ENCODE assay signal across 31 mouse cellular contexts in genomic region chr6:8924481-8924880, GRCm38 (mm10). TPM values are rescaled to one million over a fixed set of nuclear protein-coding genes. Genes with fewer than 3 reads are reported as not detected.
DNase-seq lines count a peak whose midpoint lies in the region; ATAC-seq and TF ChIP-seq lines count a peak whose summit lies in the region.
"Had no signal": no experiment of that assay in that cellular context is flagged by ENCODE, and none has a peak within 500 bp of the region (broad histone marks: within the 10 kb centered on the region; RNA-seq: fewer than 3 reads in every experiment).

No protein-coding gene starts in this region.

- H3K27me3 ChIP-seq in limb, embryonic 14.5 days (ENCODE audit: control insufficient read depth, insufficient read depth, low read length) = no peaks in the 10 kb centered on the region
- H3K27me3 ChIP-seq in limb, embryonic 10.5 days (ENCODE audit: low read depth, poor library complexity, severe bottlenecking) = no peaks in the 10 kb centered on the region
- no peaks in the 10 kb centered on the region for H3K27me3 ChIP-seq in C2C12 (ENCODE audit: control insufficient read depth, insufficient read depth, insufficient read length)
- H3K27me3 ChIP-seq in myocyte (ENCODE audit: control insufficient read depth, insufficient read depth, insufficient read length) = no peaks in the 10 kb centered on the region
- H3K27me3 ChIP-seq: CH12.LX; embryonic facial prominence, embryonic 12.5 days; heart, embryonic 15.5 days; intestine, embryonic 15.5 days; megakaryocyte, embryonic 14.5 days; midbrain, embryonic 13.5 days had no signal

- H3ac ChIP-seq in C2C12 (ENCODE audit: control insufficient read depth, insufficient read length, low read depth) = no peak overlapping the region
- no peak overlapping the region for H3ac ChIP-seq in myocyte (ENCODE audit: control insufficient read depth, insufficient read length)

- no peaks in the 10 kb centered on the region for H3K79me2 ChIP-seq in C2C12 (ENCODE audit: control insufficient read depth, insufficient read depth)
- H3K79me2 ChIP-seq in myocyte (ENCODE audit: control insufficient read depth, insufficient read depth) = no peaks in the 10 kb centered on the region

- peak; percentile 36 for DNase-seq in adrenal gland, adult 2 months
- no peak for DNase-seq in adrenal gland, adult 8-10 months
- peak; percentile 40 for DNase-seq in limb, embryonic 14.5 days (ENCODE audit: low spot score)
- no peak for DNase-seq in limb, embryonic 10.5 days (ENCODE audit: low spot score)
- DNase-seq in layer of hippocampus, adult 2 months (ENCODE audit: low spot score in 2 of 2) = no peak
- DNase-seq: B cell, adult 2 months; cerebellum, adult 8-10 months; cerebellum, postnatal 36 days; forebrain, postnatal 0 days; gastrocnemius, postnatal 25 days; heart, adult 11 months; kidney, adult 2 months; kidney, postnatal 36 days; left cerebral cortex, postnatal 4 days; liver; lung, adult 2 months; lung, postnatal 4 days had no signal

- no peak for TF ChIP-seq POLR2A in limb, embryonic 14.5 days (IDR thresholded peaks at IDR 0.05; ENCODE audit: borderline replicate concordance, extremely low read depth, insufficient read depth, insufficient read length)
- no peak for TF ChIP-seq POLR2A in myocyte (IDR thresholded peaks at IDR 0.05; ENCODE audit: insufficient read length, low read depth)

- no peak overlapping the region for H3K4me3 ChIP-seq in limb, embryonic 14.5 days (replicated peaks; ENCODE audit: low read length)
- no peak overlapping the region for H3K4me3 ChIP-seq in limb, embryonic 10.5 days
- H3K4me3 ChIP-seq in C2C12 (ENCODE audit: insufficient read depth, poor library complexity, severe bottlenecking) (no peak overlapping the region), myocyte (no peak overlapping the region)
- no peak overlapping the region for H3K4me3 ChIP-seq in layer of hippocampus, adult 2 months
- H3K4me3 ChIP-seq: embryonic facial prominence, embryonic 12.5 days; heart, embryonic 10.5 days; heart, embryonic 15.5 days; intestine, embryonic 15.5 days; megakaryocyte, embryonic 14.5 days; midbrain, embryonic 13.5 days had no signal

- no peak for ATAC-seq in limb, embryonic 14.5 days (ENCODE audit: low FRiP score, low read depth)
- no peak for ATAC-seq in megakaryocyte-erythroid progenitor cell, adult 5-6 weeks (replicated peaks; ENCODE audit: low FRiP score, low TSS enrichment, poor library complexity, severe bottlenecking)
- ATAC-seq: forebrain, postnatal 0 days; hindbrain, embryonic 16.5 days; intestine, embryonic 15.5 days; midbrain, embryonic 13.5 days had no signal

- no peaks in the 10 kb centered on the region for H3K79me3 ChIP-seq in C2C12 (ENCODE audit: low read depth)

- H3K36me3 ChIP-seq in limb, embryonic 14.5 days (ENCODE audit: control insufficient read depth, insufficient read depth, low read length) = no peaks in the 10 kb centered on the region
- H3K36me3 ChIP-seq in limb, embryonic 10.5 days = no peaks in the 10 kb centered on the region
- H3K36me3 ChIP-seq in C2C12 (ENCODE audit: control insufficient read depth, insufficient read depth) (no peaks in the 10 kb centered on the region), myocyte (ENCODE audit: control insufficient read depth, insufficient read depth) (no peaks in the 10 kb centered on the region)
- H3K36me3 ChIP-seq: embryonic facial prominence, embryonic 12.5 days; heart, embryonic 10.5 days; heart, embryonic 15.5 days; intestine, embryonic 15.5 days; midbrain, embryonic 13.5 days had no signal

- no peak overlapping the region for H3K4me2 ChIP-seq in limb, embryonic 14.5 days (replicated peaks; ENCODE audit: low read depth, low read length, severe bottlenecking)
- peak overlapping the region; percentile 51 for H3K4me2 ChIP-seq in myocyte (ENCODE audit: low read depth)
- H3K4me2 ChIP-seq: embryonic facial prominence, embryonic 12.5 days; heart, embryonic 15.5 days; intestine, embryonic 15.5 days; midbrain, embryonic 13.5 days had no signal

- H3K9me3 ChIP-seq in limb, embryonic 14.5 days (ENCODE audit: control insufficient read depth, low read length) = no peaks in the 10 kb centered on the region
- no peaks in the 10 kb centered on the region for H3K9me3 ChIP-seq in limb, embryonic 10.5 days (replicated peaks)
- H3K9me3 ChIP-seq: embryonic facial prominence, embryonic 12.5 days; heart, embryonic 10.5 days; heart, embryonic 15.5 days; intestine, embryonic 15.5 days; megakaryocyte, embryonic 14.5 days; midbrain, embryonic 13.5 days had no signal

- H3K4me1 ChIP-seq in limb, embryonic 14.5 days (ENCODE audit: control insufficient read depth, insufficient read depth, low read length) = no peaks in the 10 kb centered on the region
- H3K4me1 ChIP-seq in limb, embryonic 10.5 days = no peaks in the 10 kb centered on the region
- H3K4me1 ChIP-seq: embryonic facial prominence, embryonic 12.5 days; heart, embryonic 10.5 days; heart, embryonic 15.5 days; intestine, embryonic 15.5 days; megakaryocyte, embryonic 14.5 days had no signal

- no peak for TF ChIP-seq CTCF in C2C12 (IDR thresholded peaks at IDR 0.05; ENCODE audit: control insufficient read depth, insufficient read depth, insufficient read length)
- no peak for TF ChIP-seq CTCF in layer of hippocampus, adult 2 months (conservative IDR thresholded peaks at IDR 0.05)

- 47% methylated on average over 6 of the region's 6 CpGs for WGBS in limb, embryonic 14.5 days
- WGBS in limb, embryonic 10.5 days = 84% methylated on average over 6 of the region's 6 CpGs

- no peak overlapping the region for H3K27ac ChIP-seq in limb, embryonic 14.5 days (replicated peaks; ENCODE audit: low read depth, low read length)
- no peak overlapping the region for H3K27ac ChIP-seq in limb, embryonic 10.5 days
- no peak overlapping the region for H3K27ac ChIP-seq in layer of hippocampus, adult 2 months
- H3K27ac ChIP-seq: embryonic facial prominence, embryonic 12.5 days; heart, embryonic 10.5 days; heart, embryonic 15.5 days; intestine, embryonic 15.5 days; liver, embryonic 14.5 days; midbrain, embryonic 13.5 days had no signal

- H3K9ac ChIP-seq in limb, embryonic 14.5 days (ENCODE audit: low read depth, low read length, severe bottlenecking) = no peak overlapping the region
- H3K9ac ChIP-seq: embryonic facial prominence, embryonic 12.5 days; forebrain, postnatal 0 days; heart, embryonic 15.5 days; intestine, embryonic 15.5 days; liver, embryonic 14.5 days; midbrain, embryonic 13.5 days had no signal

TF ChIP-seq in C2C12, 6 proteins besides CTCF, POLR2A, EP300 and RAD21:
- no peak for TF ChIP-seq USF1 (IDR thresholded peaks at IDR 0.05; ENCODE audit: low read depth)
- no peak for TF ChIP-seq FOSL1 (IDR thresholded peaks at IDR 0.05; ENCODE audit: insufficient read depth, low read length, poor library complexity, severe bottlenecking)
- no peak for TF ChIP-seq MAX (IDR thresholded peaks at IDR 0.05)
- peak; percentile 78 for TF ChIP-seq MYOD1 (IDR thresholded peaks at IDR 0.05; ENCODE audit: control insufficient read depth, insufficient read length, low read depth)
- TF ChIP-seq CEBPB (IDR thresholded peaks at IDR 0.05; ENCODE audit: low read depth) = peak; percentile 7
- TF ChIP-seq MYOG (IDR thresholded peaks at IDR 0.05; ENCODE audit: control insufficient read depth, extremely low read depth, insufficient read length) = no peak

TF ChIP-seq in myocyte, 11 proteins besides CTCF, POLR2A, EP300 and RAD21:
- TF ChIP-seq MYOG (IDR thresholded peaks at IDR 0.05; ENCODE audit: control insufficient read depth in 1 of 3, insufficient read depth in 1 of 3, insufficient read length in 2 of 3, low read depth in 2 of 3) = no peak
- TF ChIP-seq SRF (IDR thresholded peaks at IDR 0.05; ENCODE audit: control insufficient read depth, insufficient read length, low read depth) = no peak
- TF ChIP-seq TCF12 (IDR thresholded peaks at IDR 0.05; ENCODE audit: insufficient read depth, poor library complexity, severe bottlenecking) = no peak
- no peak for TF ChIP-seq REST (IDR thresholded peaks at IDR 0.05; ENCODE audit: insufficient read depth, insufficient read length)
- no peak for TF ChIP-seq POLR2AphosphoS2 (IDR thresholded peaks at IDR 0.05; ENCODE audit: insufficient read length, low read depth)
- TF ChIP-seq E2F4 (IDR thresholded peaks at IDR 0.05; ENCODE audit: insufficient read depth) = no peak
- no peak for TF ChIP-seq MAX (IDR thresholded peaks at IDR 0.05; ENCODE audit: low read depth)
- peak; percentile 69 for TF ChIP-seq CEBPB (IDR thresholded peaks at IDR 0.05; ENCODE audit: insufficient read depth, poor library complexity, severe bottlenecking)
- peak in 1 of 3 experiments; percentile 39 for TF ChIP-seq MYOD1 (IDR thresholded peaks at IDR 0.05; ENCODE audit: control insufficient read depth in 1 of 3, insufficient read length in 2 of 3, low read depth in 2 of 3)
- TF ChIP-seq USF1 (IDR thresholded peaks at IDR 0.05; ENCODE audit: low read depth) = no peak
- no peak for TF ChIP-seq TCF3 (IDR thresholded peaks at IDR 0.05; ENCODE audit: insufficient read length, low read depth)
TF ChIP-seq in myocyte: peak in this region for 2.

RNA-seq across cellular contexts. Expression of gene Nxph1, which starts 23.8 kb away (rescaled TPM):
- total RNA-seq in adrenal gland, adult 2 months (2021) = under 1 TPM in 1 of 2 experiments, not detected in 1; 0.52 TPM
- 0.39 and 0.70 TPM in 2 replicates for polyA plus RNA-seq in adrenal gland, adult 2 months (2012; rRNA removed)
- under 1 TPM; 0.22 to 0.77 (median 0.39) TPM for total RNA-seq in adrenal gland, adult 8-10 months (2022)
- 1.4 and 1.8 TPM in 2 replicates for polyA plus RNA-seq in limb, embryonic 14.5 days (2012; rRNA removed)
- 1.7 and 2.0 TPM in 2 replicates for polyA plus RNA-seq in limb, embryonic 14.5 days (2014; fragmentation: Nextera tagmentation; extraction: Ambion mirVana)
- polyA plus RNA-seq in limb, embryonic 10.5 days (2016; fragmentation: Nextera tagmentation; extraction: Ambion mirVana) = not detected in 2 replicates
- not detected for polyA plus RNA-seq in C2C12 (2012; fragmentation: generic; extraction: Trizol)
- not detected for polyA plus RNA-seq in myocyte (2012; fragmentation: generic; extraction: Trizol)
- total RNA-seq in megakaryocyte-erythroid progenitor cell, adult 5-6 weeks (2014; fragmentation: Nextera tagmentation) = not detected in 2 replicates
- total RNA-seq in megakaryocyte-erythroid progenitor cell, adult 5-6 weeks (2017) = not detected in 2 replicates
- total RNA-seq in layer of hippocampus, adult 2 months (2021) = 10 to 100 TPM; 37.1 to 38.0 TPM
- total RNA-seq: CH12.LX; ES-E14; gastrocnemius, postnatal 25 days; heart, postnatal 25 days had no signal
- polyA plus RNA-seq: heart, embryonic 10.5 days; liver, embryonic 14.5 days had no signal

Comparison
In these comparisons a context has a peak if more than half of its experiments do, and no peak if none do; other contexts are left out.
1. DNase-seq: peak in adrenal gland, adult 2 months (single experiment) and limb, embryonic 14.5 days (single experiment); none in adrenal gland, adult 8-10 months (single experiment), limb, embryonic 10.5 days (single experiment) and layer of hippocampus, adult 2 months (0 of 2).